Mouse (Mus musculus): Measurements from ENCODE around the gene Peli3.
"Not testable (repeated sequence)": the region's sequence is repeated elsewhere in the genome, so short reads cannot be mapped to it uniquely, and the experiment has no call there.

Gene Peli3

DNA sequence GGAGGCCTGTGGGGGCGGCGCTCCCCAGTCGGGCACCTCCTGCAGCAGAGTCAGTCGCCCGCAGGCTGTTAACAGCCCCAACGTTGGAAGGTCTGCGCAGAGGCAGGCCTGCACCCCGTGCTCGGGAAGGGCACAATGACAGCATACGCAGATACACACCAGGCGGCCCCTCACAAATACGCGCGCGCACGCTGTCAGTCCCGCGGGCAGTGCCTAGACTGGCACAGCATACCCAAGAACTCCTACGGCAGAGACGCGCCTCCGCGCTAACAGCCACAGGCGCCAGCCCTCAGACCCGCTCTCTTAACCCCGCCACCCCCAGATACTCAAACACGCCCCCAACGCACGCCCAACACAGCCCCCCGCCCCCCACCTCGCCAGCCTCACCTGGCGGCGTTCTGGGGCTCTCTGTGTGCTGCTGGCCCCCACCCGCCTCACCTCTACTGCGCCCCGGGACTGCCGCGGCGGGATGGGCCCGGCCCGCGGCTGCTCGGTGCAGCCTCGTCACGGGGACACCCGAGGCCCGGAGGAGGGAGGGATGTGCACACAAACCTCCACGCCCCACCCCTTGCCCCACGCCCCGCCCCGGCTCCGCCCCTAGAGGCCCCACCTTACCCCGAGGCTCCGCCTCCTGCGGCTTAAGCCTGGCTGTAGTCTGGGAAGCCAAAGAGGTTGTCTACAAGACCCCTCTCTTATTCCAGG is at the start of gene Peli3:
Gene Peli3 (minus strand): TSS at position 577 of the 702 bp plus-strand sequence.
- peak; percentile 55 for DNase-seq (ENCODE audit: low read depth, low spot score)

DNA sequence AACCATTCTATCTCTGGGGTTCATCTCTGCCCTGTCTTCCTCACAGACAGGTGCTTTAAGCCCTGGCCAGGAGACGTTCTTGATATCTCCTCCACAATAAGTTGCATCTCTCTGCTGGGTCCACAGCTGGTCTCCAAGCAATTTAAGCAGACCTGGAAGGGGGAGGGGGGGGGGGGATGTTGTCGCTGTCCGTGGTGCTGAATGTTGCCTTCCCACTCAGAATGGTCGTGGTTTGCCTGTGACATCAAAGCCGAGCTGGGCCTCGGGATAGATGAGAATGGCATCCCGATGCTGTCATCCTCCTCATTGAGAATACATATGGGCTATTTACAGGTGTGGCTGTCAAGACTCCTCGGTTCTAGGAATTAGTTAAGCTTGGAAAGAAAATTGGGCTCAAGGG is 49.4 kb upstream of the Peli3 start:
- DNase-seq (ENCODE audit: low read depth, low spot score) = peak; percentile 23

- DNase-seq (ENCODE audit: low read depth, low spot score) = no peak
Observed at GRCm38 (mm10) chr19:4990716-4991115, 47.8 kb upstream of the Peli3 start.

GRCm38 (mm10) chr19:4990256-4990625 is 47.3 kb upstream of the Peli3 start, which contains the start of gene Npas4:
TSS of gene Npas4 (minus strand) at chr19:4990316.
- DNase-seq (ENCODE audit: low read depth, low spot score) = no peak

GRCm38 (mm10) chr19:4989434-4990255 is 46.7 kb upstream of the Peli3 start:
- DNase-seq (ENCODE audit: low read depth, low spot score) = no peak

- peak; percentile 85 for DNase-seq (ENCODE audit: low read depth, low spot score)
Observed at GRCm38 (mm10) chr19:4989013-4989412, 46.1 kb upstream of the Peli3 start.

- peak; percentile 60 for DNase-seq (ENCODE audit: low read depth, low spot score)
Observed at GRCm38 (mm10) chr19:4981767-4982166, 38.8 kb upstream of the Peli3 start.

DNA sequence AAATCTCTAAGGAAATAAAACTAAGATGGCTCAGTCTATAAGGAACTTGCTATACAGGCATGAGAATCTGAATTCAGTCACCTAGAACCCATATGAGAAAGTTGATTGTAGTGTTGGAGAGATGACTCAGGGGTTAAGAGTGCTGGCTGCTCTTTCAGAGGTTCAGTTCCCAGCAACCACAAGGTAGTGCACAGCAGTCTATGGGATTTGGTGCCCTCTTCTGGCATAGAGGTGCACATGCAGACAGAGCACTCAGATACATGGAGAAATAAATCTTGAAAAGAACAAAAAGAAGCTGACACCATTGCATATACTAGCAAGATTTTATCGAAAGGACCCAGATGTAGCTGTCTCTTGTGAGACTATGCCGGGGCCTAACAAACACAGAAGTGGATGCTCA is 25.3 kb upstream of the Peli3 start:
- no peak for DNase-seq (ENCODE audit: low read depth, low spot score)

GRCm38 (mm10) chr19:4961928-4962601 is 19.1 kb upstream of the Peli3 start, which contains the start of gene Mrpl11:
TSS of gene Mrpl11 (plus strand) at chr19:4962147.
- DNase-seq (ENCODE audit: low read depth, low spot score) = peak; percentile 89

- DNase-seq (ENCODE audit: low read depth, low spot score) = not testable (repeated sequence)
Observed at GRCm38 (mm10) chr19:4948641-4949040, 5.7 kb upstream of the Peli3 start.

DNA sequence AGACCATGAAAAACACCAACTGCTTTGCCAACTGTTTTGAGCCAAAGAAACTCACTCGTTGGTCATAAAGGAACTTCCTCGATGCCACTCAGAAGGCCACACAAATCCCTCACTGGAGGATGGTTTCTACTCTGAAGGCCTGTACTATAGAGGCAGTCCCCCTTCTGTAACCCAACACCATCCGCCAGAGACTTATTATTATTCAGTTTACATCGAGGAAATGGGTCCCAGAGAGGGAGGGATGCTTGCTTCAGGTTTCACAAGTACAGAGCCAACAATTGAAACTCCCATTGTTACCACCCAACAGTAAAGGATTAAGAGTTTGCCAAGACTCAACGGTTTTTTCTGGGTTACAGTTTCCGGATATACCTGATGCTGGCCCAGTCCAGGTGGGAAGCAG is 2.6 kb upstream of the Peli3 start:
- DNase-seq (ENCODE audit: low read depth, low spot score) = no peak

GRCm38 (mm10) chr19:4943253-4943588 is 294 bp upstream of the Peli3 start:
- no peak for DNase-seq (ENCODE audit: low read depth, low spot score)

- no peak for DNase-seq (ENCODE audit: low read depth, low spot score)
Observed at GRCm38 (mm10) chr19:4937444-4938310, 5.2 kb downstream of the Peli3 start.

DNA sequence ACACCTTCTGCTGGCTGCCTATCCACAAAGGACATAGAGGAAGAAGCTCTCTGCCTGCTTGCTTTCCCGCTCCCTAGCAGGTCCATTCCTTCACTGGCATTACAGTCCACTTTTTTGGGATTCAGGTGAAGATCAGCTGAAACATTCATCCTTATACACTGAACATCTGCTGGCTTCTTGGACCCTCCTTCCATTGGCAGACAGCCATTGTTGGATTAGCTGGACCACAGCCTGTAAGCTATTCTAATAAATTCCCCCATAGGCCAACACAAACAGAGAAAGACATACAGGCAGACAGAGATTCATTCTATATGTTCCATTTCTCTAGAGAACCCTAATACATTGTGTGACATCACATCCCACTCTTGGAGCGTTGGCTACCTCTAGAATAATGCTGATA is 6.0 kb downstream of the Peli3 start:
- DNase-seq (ENCODE audit: low read depth, low spot score) = no peak

DNA sequence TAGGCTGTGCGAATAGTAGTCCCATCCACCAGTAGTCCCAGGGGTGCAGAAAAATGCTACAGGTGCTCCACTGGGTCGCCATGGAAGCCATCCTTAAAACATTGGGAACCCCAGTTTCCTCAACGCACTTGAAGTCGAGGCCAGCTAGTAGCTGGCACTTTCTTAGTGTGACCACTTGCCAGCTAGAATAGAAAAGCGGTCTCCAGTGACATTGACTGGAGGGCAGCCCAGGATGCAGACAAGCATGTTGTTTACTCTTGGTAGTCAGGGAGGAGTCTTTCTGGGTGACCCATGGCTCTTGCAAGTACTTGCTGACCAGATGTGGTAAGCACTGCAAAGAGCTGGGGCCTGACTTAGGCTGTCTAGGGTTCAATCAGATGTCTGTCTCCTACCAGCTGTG is 14.1 kb downstream of the Peli3 start:
- DNase-seq (ENCODE audit: low read depth, low spot score) = peak; percentile 82

DNA sequence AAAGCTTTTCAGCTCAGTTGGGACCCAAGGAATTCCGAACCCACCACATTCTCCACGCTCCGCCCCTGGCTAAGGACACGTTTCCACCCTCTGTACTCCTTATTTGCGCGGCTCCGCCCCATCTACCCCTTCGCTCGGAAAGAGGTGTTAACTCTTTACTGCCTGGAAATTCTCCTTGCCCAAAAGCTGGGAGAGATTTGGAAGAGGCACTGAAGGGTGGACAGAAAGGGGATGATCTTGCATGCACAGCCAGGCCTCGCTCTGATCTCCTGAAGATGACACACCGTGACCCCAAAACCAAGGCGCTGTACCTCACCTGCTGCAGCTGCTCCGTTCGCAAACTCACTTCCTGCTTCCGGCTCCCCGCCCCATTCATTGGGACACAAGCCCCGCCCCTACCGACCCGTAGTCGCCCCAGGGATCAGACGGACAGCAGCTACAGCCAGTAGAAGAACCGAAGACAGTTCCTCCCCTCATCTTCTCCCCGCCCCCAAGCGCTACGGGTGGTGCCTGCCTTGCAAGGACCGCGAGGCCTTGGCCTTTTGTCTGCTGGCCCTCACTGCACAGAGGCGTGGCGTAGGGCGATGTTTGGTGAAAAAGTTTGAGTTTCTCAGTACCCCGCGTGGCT is 14.9 kb downstream of the Peli3 start, which contains the start of gene Dpp3:
Gene Dpp3 (minus strand): TSS at position 384 of the 628 bp plus-strand sequence.
- DNase-seq (ENCODE audit: low read depth, low spot score) = peak; percentile 97

GRCm38 (mm10) chr19:4925121-4925860 is 17.6 kb downstream of the Peli3 start:
- no peak for DNase-seq (ENCODE audit: low read depth, low spot score)

DNA sequence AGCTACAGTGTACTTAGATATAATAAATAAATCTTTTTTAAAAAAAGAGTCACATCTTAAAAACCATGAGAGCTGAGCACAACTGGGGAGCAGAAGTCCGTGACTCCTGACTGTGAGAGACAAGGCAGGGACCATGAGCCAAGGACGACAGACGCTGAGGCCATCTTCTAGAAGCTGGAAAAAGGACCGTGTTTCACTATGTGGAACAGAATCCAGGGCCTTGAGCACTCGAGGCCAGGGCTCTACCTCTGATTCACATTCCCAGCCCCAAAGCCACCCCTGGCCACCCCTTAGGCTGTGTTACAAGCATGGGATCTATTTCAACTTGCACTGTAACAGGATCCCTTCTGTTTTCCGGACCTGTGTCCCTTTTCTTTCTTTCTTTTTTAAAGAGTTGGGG is 23.3 kb downstream of the Peli3 start:
- DNase-seq (ENCODE audit: low read depth, low spot score) = no peak

- DNase-seq (ENCODE audit: low read depth, low spot score) = no peak
Observed at GRCm38 (mm10) chr19:4916827-4917226, 26.1 kb downstream of the Peli3 start.

DNA sequence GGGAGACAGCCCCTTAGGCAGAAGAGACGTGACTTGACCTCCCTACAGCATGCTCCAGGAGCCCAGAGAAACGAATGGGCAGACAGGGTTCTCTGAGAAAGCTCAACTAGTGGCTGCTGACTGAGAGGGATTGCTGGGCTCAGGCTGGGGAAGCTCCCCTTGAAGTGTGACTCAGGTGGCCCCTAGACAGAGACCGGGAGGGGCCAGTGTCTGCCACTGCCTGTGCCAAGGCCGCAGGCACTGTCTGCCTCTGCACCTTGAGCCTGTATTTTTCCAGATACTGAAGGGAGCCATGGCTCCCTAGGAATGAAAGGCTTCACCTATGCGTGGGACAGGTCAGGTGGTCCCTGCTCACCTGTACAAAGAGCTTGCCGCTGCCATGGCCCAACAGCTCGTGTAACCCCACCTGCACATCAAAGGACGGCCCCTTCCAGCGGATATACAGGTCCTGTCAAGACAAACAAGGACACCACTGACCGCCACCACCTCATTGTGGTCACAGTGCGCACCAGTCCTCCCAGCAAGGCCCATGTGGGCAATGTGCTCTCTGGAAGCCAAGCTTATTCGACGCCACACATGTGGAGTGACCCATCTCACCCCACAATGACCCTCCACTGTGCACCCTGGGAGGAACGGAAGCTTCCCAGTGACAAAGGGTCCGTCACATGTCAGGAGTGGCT is 26.9 kb downstream of the Peli3 start:
- no peak for DNase-seq (ENCODE audit: low read depth, low spot score)

Measured in skeletal muscle tissue, adult 2 months (tissue).